Mouse (Mus musculus) olfactory bulb, adult 2 months (tissue): ENCODE measurements at regions not wholly inside any gene's neighbourhood (a gene's known extent, or its start where the extent isn't known, plus 50 kb on each side); places are given as distances from the start of the nearest gene placed in this dataset.

Experiments used
- CTCF ChIP-seq: fragments of 200-500 bp; IDR thresholded peaks from 2 replicates; pipeline ENCODE4 v1.5.1; 2012; ENCODE audit warnings: low read depth, mild to moderate bottlenecking, low read length, moderate library complexity; ENCODE audit not compliant: insufficient read depth
- POLR2A ChIP-seq: fragments of 200-500 bp; IDR thresholded peaks from 2 replicates; pipeline ENCODE4 v1.6.1; 2012; ENCODE audit warnings: mild to moderate bottlenecking, low read depth, low read length, moderate library complexity; ENCODE audit not compliant: insufficient read depth

DNA sequence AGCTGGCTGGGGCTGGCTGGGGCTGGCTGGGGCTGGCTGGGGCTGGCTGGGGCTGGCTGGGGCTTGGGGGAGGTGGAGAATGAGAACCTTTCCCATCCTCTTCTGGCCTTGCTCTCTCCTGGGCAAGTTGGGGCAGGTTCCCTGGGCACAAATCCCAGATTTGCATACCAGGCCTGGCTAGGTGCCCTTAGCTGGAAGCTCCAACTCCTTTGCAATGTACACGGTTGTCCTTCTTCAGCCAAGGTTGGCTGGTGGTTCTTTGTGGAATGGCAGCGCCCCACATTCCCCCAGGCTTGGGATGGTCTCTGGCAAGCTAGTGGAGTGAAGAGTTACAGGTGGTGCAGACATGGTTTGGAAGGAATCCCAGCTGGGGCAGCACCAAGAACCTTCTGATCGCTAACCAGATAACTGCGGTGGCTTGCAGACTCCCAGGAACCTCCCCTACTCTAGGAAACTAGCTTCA, 217.5 kb downstream of the Pten start:
- TF ChIP-seq CTCF (no peak), POLR2A (no peak)
